Mouse (Mus musculus): ENCODE data around the gene Afdn. TPM values are rescaled to one million over a fixed set of nuclear protein-coding genes. Genes with fewer than 3 reads are reported as not detected.
"Not testable (repeated sequence)": the region's sequence is repeated elsewhere in the genome, so short reads cannot be mapped to it uniquely, and the experiment has no call there.

Gene Afdn
- polyA plus RNA-seq, 1 experiment, result 11.6 TPM

DNA sequence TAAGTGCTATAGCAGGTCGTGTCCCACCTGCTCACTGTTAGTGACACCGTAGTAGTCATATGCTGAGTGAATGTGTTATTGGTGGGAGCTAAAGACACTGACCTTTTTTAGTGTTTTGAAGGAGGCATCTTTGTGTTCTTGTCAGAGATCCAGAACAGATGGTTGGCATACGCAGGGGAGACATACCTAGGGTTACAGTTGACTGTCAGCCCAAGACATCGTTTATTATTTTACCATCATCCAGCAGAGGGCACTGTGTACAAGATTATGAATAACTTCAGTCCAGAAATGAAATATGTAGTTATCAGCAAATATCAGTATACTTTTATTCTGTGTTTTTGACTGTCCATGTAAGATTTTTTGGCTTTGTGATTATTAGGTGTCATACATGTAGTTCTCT lies 75.5 kb downstream of the Afdn start:
- peak; percentile 5 for DNase-seq
- TF ChIP-seq POLR2A (IDR thresholded peaks at IDR 0.05; ENCODE audit: control insufficient read depth, extremely low read depth, insufficient read depth, low read length, poor library complexity) (no peak), CTCF (IDR thresholded peaks at IDR 0.05; ENCODE audit: borderline replicate concordance, control insufficient read depth, extremely low read depth, insufficient read depth, low read length, poor library complexity) (no peak)
- no peak overlapping the region for H3K4me3 ChIP-seq (ENCODE audit: control insufficient read depth, insufficient read depth, low read length)
- H3K4me1 ChIP-seq (replicated peaks; ENCODE audit: control insufficient read depth, insufficient read depth, low read length), result no peaks in the 10 kb centered on the region
- no peak overlapping the region for H3K27ac ChIP-seq (ENCODE audit: control insufficient read depth, insufficient read depth, low read length)
- no peaks in the 10 kb centered on the region for H3K36me3 ChIP-seq (ENCODE audit: control insufficient read depth, insufficient read depth, low read length)
- 76% methylated on average over 4 of the region's 4 CpGs for WGBS
- H3K27me3 ChIP-seq (ENCODE audit: control insufficient read depth, insufficient read depth, low read length), result no peaks in the 10 kb centered on the region

DNA sequence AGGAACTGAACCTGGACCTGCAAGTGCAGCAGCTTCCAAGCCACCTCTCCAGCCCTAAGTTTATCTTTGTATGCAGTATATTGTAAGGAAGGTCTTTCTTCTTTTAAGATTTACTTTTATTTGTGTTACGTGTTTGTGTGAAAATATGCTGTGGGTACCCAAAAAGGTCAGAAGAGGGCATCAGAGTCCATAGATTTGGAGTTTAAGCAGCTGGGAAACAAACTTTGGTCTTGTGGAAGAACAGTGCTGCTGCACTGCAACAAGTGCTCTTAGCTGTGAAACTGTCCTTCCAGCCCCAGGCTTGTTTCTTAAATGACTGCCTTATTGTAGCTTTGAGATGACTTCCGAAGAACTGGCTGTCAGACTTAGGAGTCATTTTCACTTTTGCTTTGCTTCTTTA lies 89.8 kb downstream of the Afdn start:
- Histone ChIP-seq H3K27ac (ENCODE audit: control insufficient read depth, insufficient read depth, low read length) (no peak overlapping the region), H3K4me1 (replicated peaks; ENCODE audit: control insufficient read depth, insufficient read depth, low read length) (no peaks in the 10 kb centered on the region), H3K27me3 (ENCODE audit: control insufficient read depth, insufficient read depth, low read length) (no peaks in the 10 kb centered on the region), H3K36me3 (ENCODE audit: control insufficient read depth, insufficient read depth, low read length) (no peaks in the 10 kb centered on the region), H3K4me3 (ENCODE audit: control insufficient read depth, insufficient read depth, low read length) (no peak overlapping the region)
- WGBS, result 91% methylated on average over 2 of the region's 2 CpGs
- TF ChIP-seq POLR2A (IDR thresholded peaks at IDR 0.05; ENCODE audit: control insufficient read depth, extremely low read depth, insufficient read depth, low read length, poor library complexity) (no peak), CTCF (IDR thresholded peaks at IDR 0.05; ENCODE audit: borderline replicate concordance, control insufficient read depth, extremely low read depth, insufficient read depth, low read length, poor library complexity) (no peak)
- DNase-seq, result no peak

- not testable (repeated sequence) for H3K27me3 ChIP-seq (ENCODE audit: control insufficient read depth, insufficient read depth, low read length); H3K27ac ChIP-seq (ENCODE audit: control insufficient read depth, insufficient read depth, low read length); DNase-seq; H3K4me1 ChIP-seq (replicated peaks; ENCODE audit: control insufficient read depth, insufficient read depth, low read length); H3K4me3 ChIP-seq (ENCODE audit: control insufficient read depth, insufficient read depth, low read length); H3K36me3 ChIP-seq (ENCODE audit: control insufficient read depth, insufficient read depth, low read length)
- WGBS, result 96% methylated on average over 7 of the region's 7 CpGs
Observed at GRCm38 (mm10) chr17:13853883-13854282, 93.5 kb downstream of the Afdn start.

DNA sequence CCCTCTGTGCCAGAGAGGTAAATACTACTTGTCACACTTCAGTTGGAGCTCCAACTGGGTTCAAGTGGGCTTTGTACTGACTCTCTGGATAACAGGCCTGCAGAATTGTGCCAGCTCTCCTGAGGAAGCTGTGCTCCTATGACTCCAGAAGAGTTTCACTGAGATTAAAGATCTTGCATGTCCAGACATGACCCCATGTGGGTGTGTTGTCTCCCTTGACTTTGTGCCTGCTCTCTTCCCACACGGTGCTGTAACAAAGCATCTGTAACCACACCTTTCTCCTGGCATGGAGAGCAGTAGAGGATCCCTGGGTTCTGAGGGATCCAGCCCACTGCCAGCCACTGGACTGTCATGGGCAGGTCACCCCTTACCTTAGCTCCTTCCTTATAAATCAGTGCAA lies 95.1 kb downstream of the Afdn start:
- Histone ChIP-seq H3K27ac (ENCODE audit: control insufficient read depth, insufficient read depth, low read length) (no peak overlapping the region), H3K4me1 (replicated peaks; ENCODE audit: control insufficient read depth, insufficient read depth, low read length) (no peaks in the 10 kb centered on the region), H3K27me3 (ENCODE audit: control insufficient read depth, insufficient read depth, low read length) (no peaks in the 10 kb centered on the region), H3K36me3 (ENCODE audit: control insufficient read depth, insufficient read depth, low read length) (no peaks in the 10 kb centered on the region), H3K4me3 (ENCODE audit: control insufficient read depth, insufficient read depth, low read length) (no peak overlapping the region)
- WGBS, result 94% methylated on average over 1 of the region's 1 CpGs
- no peak for DNase-seq
- TF ChIP-seq CTCF (IDR thresholded peaks at IDR 0.05; ENCODE audit: borderline replicate concordance, control insufficient read depth, extremely low read depth, insufficient read depth, low read length, poor library complexity) (no peak), POLR2A (IDR thresholded peaks at IDR 0.05; ENCODE audit: control insufficient read depth, extremely low read depth, insufficient read depth, low read length, poor library complexity) (no peak)

GRCm38 (mm10) chr17:13856429-13857090 lies 96.2 kb downstream of the Afdn start:
- no peak for DNase-seq

GRCm38 (mm10) chr17:13865340-13865739 lies 105.0 kb downstream of the Afdn start:
- Histone ChIP-seq H3K27me3 (ENCODE audit: control insufficient read depth, insufficient read depth, low read length) (no peaks in the 10 kb centered on the region), H3K27ac (ENCODE audit: control insufficient read depth, insufficient read depth, low read length) (no peak overlapping the region), H3K36me3 (ENCODE audit: control insufficient read depth, insufficient read depth, low read length) (no peaks in the 10 kb centered on the region), H3K4me1 (replicated peaks; ENCODE audit: control insufficient read depth, insufficient read depth, low read length) (no peaks in the 10 kb centered on the region), H3K4me3 (ENCODE audit: control insufficient read depth, insufficient read depth, low read length) (no peak overlapping the region)
- no peak for TF ChIP-seq POLR2A (IDR thresholded peaks at IDR 0.05; ENCODE audit: control insufficient read depth, extremely low read depth, insufficient read depth, low read length, poor library complexity)
- TF ChIP-seq CTCF (IDR thresholded peaks at IDR 0.05; ENCODE audit: borderline replicate concordance, control insufficient read depth, extremely low read depth, insufficient read depth, low read length, poor library complexity), result no peak
- no peak for DNase-seq
- 94% methylated on average over 5 of the region's 5 CpGs for WGBS

More at GRCm38 (mm10) chr17:13856429-13857090, 96.2 kb downstream of the Afdn start:
- no peaks in the 10 kb centered on the region for H3K36me3 ChIP-seq (ENCODE audit: control insufficient read depth, insufficient read depth, low read length)
- H3K4me1 ChIP-seq (replicated peaks; ENCODE audit: control insufficient read depth, insufficient read depth, low read length), result no peaks in the 10 kb centered on the region
- H3K27me3 ChIP-seq (ENCODE audit: control insufficient read depth, insufficient read depth, low read length), result no peaks in the 10 kb centered on the region
- 95% methylated on average over 5 of the region's 5 CpGs for WGBS
- TF ChIP-seq CTCF (IDR thresholded peaks at IDR 0.05; ENCODE audit: borderline replicate concordance, control insufficient read depth, extremely low read depth, insufficient read depth, low read length, poor library complexity) (no peak), POLR2A (IDR thresholded peaks at IDR 0.05; ENCODE audit: control insufficient read depth, extremely low read depth, insufficient read depth, low read length, poor library complexity) (no peak)
- no peak overlapping the region for H3K4me3 ChIP-seq (ENCODE audit: control insufficient read depth, insufficient read depth, low read length)
- no peak overlapping the region for H3K27ac ChIP-seq (ENCODE audit: control insufficient read depth, insufficient read depth, low read length)

GRCm38 (mm10) chr17:13866951-13867351 lies 106.6 kb downstream of the Afdn start:
- Histone ChIP-seq H3K4me3 (ENCODE audit: control insufficient read depth, insufficient read depth, low read length) (no peak overlapping the region), H3K27ac (ENCODE audit: control insufficient read depth, insufficient read depth, low read length) (no peak overlapping the region), H3K36me3 (ENCODE audit: control insufficient read depth, insufficient read depth, low read length) (no peaks in the 10 kb centered on the region), H3K4me1 (replicated peaks; ENCODE audit: control insufficient read depth, insufficient read depth, low read length) (no peaks in the 10 kb centered on the region), H3K27me3 (ENCODE audit: control insufficient read depth, insufficient read depth, low read length) (no peaks in the 10 kb centered on the region)
- whole genome bisulfite sequencing, result 88% methylated on average over 3 of the region's 3 CpGs
- TF ChIP-seq CTCF (IDR thresholded peaks at IDR 0.05; ENCODE audit: borderline replicate concordance, control insufficient read depth, extremely low read depth, insufficient read depth, low read length, poor library complexity) (no peak), POLR2A (IDR thresholded peaks at IDR 0.05; ENCODE audit: control insufficient read depth, extremely low read depth, insufficient read depth, low read length, poor library complexity) (no peak)
- no peak for DNase-seq

Data from thymus, adult 2 months (tissue).